Mouse (Mus musculus): ENCODE results near the gene Mindy4. TPM values are rescaled to one million over a fixed set of nuclear protein-coding genes. Genes with fewer than 3 reads are reported as not detected.

The Mindy4 gene
- polyA plus RNA-seq, 1 experiment from 2014 or later: 9.2 TPM

GRCm38 (mm10) chr6:55273463-55273862 lies 70.3 kb downstream of the Mindy4 start:
- H3K4me2 ChIP-seq: no peak overlapping the region
- H3K9ac ChIP-seq (ENCODE audit: low read depth, low read length): no peak overlapping the region
- no peak overlapping the region for H3K4me3 ChIP-seq (ENCODE audit: low read depth, low read length)
- WGBS (ENCODE audit: insufficient replicate concordance): 42% methylated on average over 5 of the region's 5 CpGs
- H3K9me3 ChIP-seq (replicated peaks; ENCODE audit: control insufficient read depth, low read length): no peaks in the 10 kb centered on the region
- H3K4me1 ChIP-seq (ENCODE audit: control insufficient read depth, insufficient read depth, low read length): peaks cover 5% of the 10 kb centered on the region; the same call in 1 of the 2 replicates
- H3K27me3 ChIP-seq (ENCODE audit: control insufficient read depth, insufficient read depth, low read length): no peaks in the 10 kb centered on the region
- no peak overlapping the region for H3K27ac ChIP-seq (ENCODE audit: low read depth, low read length)
- ATAC-seq (replicated peaks; ENCODE audit: insufficient number of reproducible peaks, low FRiP score, low TSS enrichment): no peak
- no peaks in the 10 kb centered on the region for H3K36me3 ChIP-seq (ENCODE audit: control insufficient read depth, insufficient read depth, low read length)

- 69% methylated on average over 10 of the region's 10 CpGs for WGBS (ENCODE audit: insufficient replicate concordance)
- no peak for ATAC-seq (replicated peaks; ENCODE audit: insufficient number of reproducible peaks, low FRiP score, low TSS enrichment)
- Histone ChIP-seq H3K9ac (ENCODE audit: low read depth, low read length) (no peak overlapping the region), H3K4me2 (no peak overlapping the region), H3K4me3 (ENCODE audit: low read depth, low read length) (no peak overlapping the region), H3K9me3 (replicated peaks; ENCODE audit: control insufficient read depth, low read length) (no peaks in the 10 kb centered on the region), H3K4me1 (ENCODE audit: control insufficient read depth, insufficient read depth, low read length) (peaks cover 5% of the 10 kb centered on the region; the same call in 1 of the 2 replicates), H3K27me3 (ENCODE audit: control insufficient read depth, insufficient read depth, low read length) (no peaks in the 10 kb centered on the region), H3K36me3 (ENCODE audit: control insufficient read depth, insufficient read depth, low read length) (no peaks in the 10 kb centered on the region), H3K27ac (ENCODE audit: low read depth, low read length) (no peak overlapping the region)
Observed at GRCm38 (mm10) chr6:55275000-55275399, 71.8 kb downstream of the Mindy4 start.

- no peak overlapping the region for H3K27ac ChIP-seq (ENCODE audit: low read depth, low read length)
- H3K27me3 ChIP-seq (ENCODE audit: control insufficient read depth, insufficient read depth, low read length): no peaks in the 10 kb centered on the region
- H3K4me1 ChIP-seq (ENCODE audit: control insufficient read depth, insufficient read depth, low read length): peaks cover 11% of the 10 kb centered on the region
- no peak overlapping the region for H3K4me3 ChIP-seq (ENCODE audit: low read depth, low read length)
- no peaks in the 10 kb centered on the region for H3K36me3 ChIP-seq (ENCODE audit: control insufficient read depth, insufficient read depth, low read length)
- H3K4me2 ChIP-seq: no peak overlapping the region
- ATAC-seq (replicated peaks; ENCODE audit: insufficient number of reproducible peaks, low FRiP score, low TSS enrichment): no peak
- 57% methylated on average over 8 of the region's 8 CpGs for WGBS (ENCODE audit: insufficient replicate concordance)
- H3K9ac ChIP-seq (ENCODE audit: low read depth, low read length): no peak overlapping the region
- H3K9me3 ChIP-seq (replicated peaks; ENCODE audit: control insufficient read depth, low read length): no peaks in the 10 kb centered on the region
Observed at GRCm38 (mm10) chr6:55275786-55276185, 72.6 kb downstream of the Mindy4 start.

GRCm38 (mm10) chr6:55276692-55277282 lies 73.6 kb downstream of the Mindy4 start:
- Histone ChIP-seq H3K4me2 (no peak overlapping the region), H3K27ac (ENCODE audit: low read depth, low read length) (no peak overlapping the region), H3K9ac (ENCODE audit: low read depth, low read length) (no peak overlapping the region), H3K4me1 (ENCODE audit: control insufficient read depth, insufficient read depth, low read length) (peaks cover 11% of the 10 kb centered on the region), H3K9me3 (replicated peaks; ENCODE audit: control insufficient read depth, low read length) (no peaks in the 10 kb centered on the region), H3K4me3 (ENCODE audit: low read depth, low read length) (no peak overlapping the region), H3K27me3 (ENCODE audit: control insufficient read depth, insufficient read depth, low read length) (no peaks in the 10 kb centered on the region), H3K36me3 (ENCODE audit: control insufficient read depth, insufficient read depth, low read length) (no peaks in the 10 kb centered on the region)
- ATAC-seq (replicated peaks; ENCODE audit: insufficient number of reproducible peaks, low FRiP score, low TSS enrichment): no peak
- 78% methylated on average over 4 of the region's 4 CpGs for WGBS (ENCODE audit: insufficient replicate concordance)

GRCm38 (mm10) chr6:55278086-55278485 lies 74.9 kb downstream of the Mindy4 start:
- 69% methylated on average over 6 of the region's 6 CpGs for WGBS (ENCODE audit: insufficient replicate concordance)
- Histone ChIP-seq H3K9ac (ENCODE audit: low read depth, low read length) (no peak overlapping the region), H3K27me3 (ENCODE audit: control insufficient read depth, insufficient read depth, low read length) (no peaks in the 10 kb centered on the region), H3K4me1 (ENCODE audit: control insufficient read depth, insufficient read depth, low read length) (peaks cover 11% of the 10 kb centered on the region), H3K4me2 (no peak overlapping the region), H3K27ac (ENCODE audit: low read depth, low read length) (no peak overlapping the region), H3K4me3 (ENCODE audit: low read depth, low read length) (no peak overlapping the region), H3K9me3 (replicated peaks; ENCODE audit: control insufficient read depth, low read length) (no peaks in the 10 kb centered on the region), H3K36me3 (ENCODE audit: control insufficient read depth, insufficient read depth, low read length) (no peaks in the 10 kb centered on the region)
- ATAC-seq (replicated peaks; ENCODE audit: insufficient number of reproducible peaks, low FRiP score, low TSS enrichment): no peak

- H3K4me1 ChIP-seq (ENCODE audit: control insufficient read depth, insufficient read depth, low read length): peaks cover 7% of the 10 kb centered on the region
- H3K27ac ChIP-seq (ENCODE audit: low read depth, low read length): no peak overlapping the region
- H3K4me3 ChIP-seq (ENCODE audit: low read depth, low read length): no peak overlapping the region
- no peaks in the 10 kb centered on the region for H3K27me3 ChIP-seq (ENCODE audit: control insufficient read depth, insufficient read depth, low read length)
- H3K9ac ChIP-seq (ENCODE audit: low read depth, low read length): no peak overlapping the region
- H3K9me3 ChIP-seq (replicated peaks; ENCODE audit: control insufficient read depth, low read length): no peaks in the 10 kb centered on the region
- H3K4me2 ChIP-seq: no peak overlapping the region
- H3K36me3 ChIP-seq (ENCODE audit: control insufficient read depth, insufficient read depth, low read length): no peaks in the 10 kb centered on the region
- no peak for ATAC-seq (replicated peaks; ENCODE audit: insufficient number of reproducible peaks, low FRiP score, low TSS enrichment)
- 78% methylated on average over 4 of the region's 4 CpGs for WGBS (ENCODE audit: insufficient replicate concordance)
Observed at GRCm38 (mm10) chr6:55278520-55278919, 75.3 kb downstream of the Mindy4 start.

- Histone ChIP-seq H3K9me3 (replicated peaks; ENCODE audit: control insufficient read depth, low read length) (no peaks in the 10 kb centered on the region), H3K36me3 (ENCODE audit: control insufficient read depth, insufficient read depth, low read length) (no peaks in the 10 kb centered on the region), H3K27me3 (ENCODE audit: control insufficient read depth, insufficient read depth, low read length) (no peaks in the 10 kb centered on the region), H3K27ac (ENCODE audit: low read depth, low read length) (no peak overlapping the region), H3K4me1 (ENCODE audit: control insufficient read depth, insufficient read depth, low read length) (peaks cover 6% of the 10 kb centered on the region; the same call in 1 of the 2 replicates), H3K9ac (ENCODE audit: low read depth, low read length) (no peak overlapping the region), H3K4me2 (no peak overlapping the region), H3K4me3 (ENCODE audit: low read depth, low read length) (no peak overlapping the region)
- 87% methylated on average over 8 of the region's 8 CpGs for WGBS (ENCODE audit: insufficient replicate concordance)
- ATAC-seq (replicated peaks; ENCODE audit: insufficient number of reproducible peaks, low FRiP score, low TSS enrichment): no peak
Observed at GRCm38 (mm10) chr6:55280979-55281378, 77.8 kb downstream of the Mindy4 start.

- Histone ChIP-seq H3K4me1 (ENCODE audit: control insufficient read depth, insufficient read depth, low read length) (peaks cover 6% of the 10 kb centered on the region; the same call in 1 of the 2 replicates), H3K4me3 (ENCODE audit: low read depth, low read length) (no peak overlapping the region), H3K36me3 (ENCODE audit: control insufficient read depth, insufficient read depth, low read length) (no peaks in the 10 kb centered on the region), H3K27me3 (ENCODE audit: control insufficient read depth, insufficient read depth, low read length) (no peaks in the 10 kb centered on the region), H3K9ac (ENCODE audit: low read depth, low read length) (no peak overlapping the region), H3K4me2 (no peak overlapping the region), H3K9me3 (replicated peaks; ENCODE audit: control insufficient read depth, low read length) (no peaks in the 10 kb centered on the region), H3K27ac (ENCODE audit: low read depth, low read length) (no peak overlapping the region)
- no peak for ATAC-seq (replicated peaks; ENCODE audit: insufficient number of reproducible peaks, low FRiP score, low TSS enrichment)
- 62% methylated on average over 7 of the region's 7 CpGs for WGBS (ENCODE audit: insufficient replicate concordance)
Observed at GRCm38 (mm10) chr6:55281687-55282086, 78.5 kb downstream of the Mindy4 start.

- Histone ChIP-seq H3K4me2 (no peak overlapping the region), H3K27me3 (ENCODE audit: control insufficient read depth, insufficient read depth, low read length) (0 out of 2 replicates have a peak, but pooled peaks cover 2% of the 10 kb centered on the region), H3K4me1 (ENCODE audit: control insufficient read depth, insufficient read depth, low read length) (peaks cover 6% of the 10 kb centered on the region; the same call in 1 of the 2 replicates), H3K4me3 (ENCODE audit: low read depth, low read length) (no peak overlapping the region), H3K9ac (ENCODE audit: low read depth, low read length) (no peak overlapping the region), H3K9me3 (replicated peaks; ENCODE audit: control insufficient read depth, low read length) (no peaks in the 10 kb centered on the region), H3K27ac (ENCODE audit: low read depth, low read length) (no peak overlapping the region), H3K36me3 (ENCODE audit: control insufficient read depth, insufficient read depth, low read length) (no peaks in the 10 kb centered on the region)
- WGBS (ENCODE audit: insufficient replicate concordance): 88% methylated on average over 8 of the region's 8 CpGs
- ATAC-seq (replicated peaks; ENCODE audit: insufficient number of reproducible peaks, low FRiP score, low TSS enrichment): no peak
Observed at GRCm38 (mm10) chr6:55282348-55282747, 79.2 kb downstream of the Mindy4 start.

All from heart, embryonic 11.5 days (tissue).